ENCODE assay signal across 9 mouse cellular contexts in genomic region chr10:126983193-126983725, GRCm38 (mm10). TPM values are rescaled to one million over a fixed set of nuclear protein-coding genes. Genes with fewer than 3 reads are reported as not detected.
A peak's percentile ranks its signal among the peaks of the same experiment; 100 is the strongest.
DNase-seq lines count a peak whose midpoint lies in the region; ATAC-seq and TF ChIP-seq lines count a peak whose summit lies in the region.
"Had no signal": no experiment of that assay in that cellular context is flagged by ENCODE, and none has a peak within 500 bp of the region (broad histone marks: within the 10 kb centered on the region; RNA-seq: fewer than 3 reads in every experiment).

No protein-coding gene starts in this region.

- TF ChIP-seq POLR2A in cortical plate, adult 2 months (IDR thresholded peaks at IDR 0.05; ENCODE audit: extremely low read depth, insufficient read depth, low read length) = no peak

- no peak for DNase-seq in heart, postnatal 36 days
- DNase-seq in forebrain, postnatal 0 days = no peak
- no peak for DNase-seq in liver, embryonic 14.5 days (ENCODE audit: low read depth in 3 of 3, low spot score in 3 of 3)
- DNase-seq in frontal cortex, adult 2 months (ENCODE audit: extremely low spot score in 1 of 2, low spot score in 1 of 2) = no peak
- no peak for DNase-seq in cerebellum, adult 9-11 months
- DNase-seq in left cerebral cortex, postnatal 14 days (ENCODE audit: low spot score in 2 of 2) = no peak
- DNase-seq: thymus, postnatal 36 days had no signal

- WGBS in heart, embryonic 14.5 days = 21% methylated on average over 14 of the region's 14 CpGs
- 47% methylated on average over 14 of the region's 14 CpGs for WGBS in forebrain, postnatal 0 days
- WGBS in liver, embryonic 14.5 days (ENCODE audit: insufficient replicate concordance) = 62% methylated on average over 14 of the region's 14 CpGs

- no peaks in the 10 kb centered on the region for H3K27me3 ChIP-seq in heart, embryonic 14.5 days (ENCODE audit: control insufficient read depth, insufficient read depth, low read length)
- no peaks in the 10 kb centered on the region for H3K27me3 ChIP-seq in forebrain, postnatal 0 days (ENCODE audit: insufficient read depth, low read length)
- no peaks in the 10 kb centered on the region for H3K27me3 ChIP-seq in liver, embryonic 14.5 days (ENCODE audit: control insufficient read depth, insufficient read depth, low read length)

- peak overlapping the region; percentile 8 to 95 for H3K4me3 ChIP-seq in heart, embryonic 14.5 days (ENCODE audit: control insufficient read depth in 1 of 2, insufficient read depth in 1 of 2, low read depth in 1 of 2, low read length in 2 of 2)
- peak overlapping the region; percentile 49 for H3K4me3 ChIP-seq in cortical plate, adult 2 months (ENCODE audit: insufficient read depth, low read length)
- H3K4me3 ChIP-seq in forebrain, postnatal 0 days (ENCODE audit: low read depth, low read length) = no peak overlapping the region
- H3K4me3 ChIP-seq in liver, embryonic 14.5 days (ENCODE audit: insufficient read depth in 1 of 2, low read depth in 2 of 2, low read length in 2 of 2) = no peak overlapping the region

- H3K9ac ChIP-seq in heart, embryonic 14.5 days (ENCODE audit: low read length) = peak overlapping the region; percentile 99
- H3K9ac ChIP-seq in forebrain, postnatal 0 days = peak overlapping the region; percentile 37
- no peak overlapping the region for H3K9ac ChIP-seq in liver, embryonic 14.5 days (replicated peaks)

- ATAC-seq in heart, embryonic 14.5 days (ENCODE audit: insufficient number of reproducible peaks, insufficient read depth, low FRiP score, low read depth) = no peak
- ATAC-seq in forebrain, postnatal 0 days = no peak
- ATAC-seq in liver, embryonic 14.5 days (ENCODE audit: insufficient read depth) = no peak

- no peak for TF ChIP-seq CTCF in cortical plate, adult 2 months (IDR thresholded peaks at IDR 0.05; ENCODE audit: extremely low read depth, insufficient read depth, low read length)
- no peak for TF ChIP-seq CTCF in forebrain, postnatal 0 days (IDR thresholded peaks at IDR 0.05; ENCODE audit: low read depth)
- TF ChIP-seq CTCF in liver, embryonic 14.5 days (IDR thresholded peaks at IDR 0.05; ENCODE audit: low read depth) = no peak

- peak overlapping the region; percentile 82 for H3K4me2 ChIP-seq in heart, embryonic 14.5 days (ENCODE audit: low read length)
- H3K4me2 ChIP-seq in forebrain, postnatal 0 days (ENCODE audit: low read depth) = peak overlapping the region; percentile 58
- peak overlapping the region; percentile 15; the same call in 1 of the 2 replicates for H3K4me2 ChIP-seq in liver, embryonic 14.5 days (ENCODE audit: low read depth)

- H3K27ac ChIP-seq in heart, embryonic 14.5 days (replicated peaks in 1 of 2; ENCODE audit: control insufficient read depth in 1 of 2, insufficient read depth in 1 of 2, low read depth in 2 of 2, low read length in 2 of 2) = peak overlapping the region; percentile 81 to 84
- peak overlapping the region; percentile 9; the same call in 1 of the 2 replicates for H3K27ac ChIP-seq in cortical plate, adult 2 months (ENCODE audit: insufficient read depth, low read length)
- H3K27ac ChIP-seq in forebrain, postnatal 0 days (ENCODE audit: low read depth, low read length) = peak overlapping the region; percentile 16; the same call in 1 of the 2 replicates
- no peak overlapping the region for H3K27ac ChIP-seq in liver, embryonic 14.5 days

- no peak for TF ChIP-seq EP300 in liver, embryonic 14.5 days (IDR thresholded peaks at IDR 0.05; ENCODE audit: low read depth)

- H3K4me1 ChIP-seq in heart, embryonic 14.5 days (ENCODE audit: control insufficient read depth in 2 of 2, insufficient read depth in 2 of 2, low read length in 2 of 2) = peaks cover 68 to 76% of the 10 kb centered on the region in 2 experiments
- H3K4me1 ChIP-seq in cortical plate, adult 2 months (ENCODE audit: control insufficient read depth, insufficient read depth, low read length) = peaks cover 16% of the 10 kb centered on the region
- peaks cover 42% of the 10 kb centered on the region for H3K4me1 ChIP-seq in forebrain, postnatal 0 days (ENCODE audit: insufficient read depth)
- H3K4me1 ChIP-seq in liver, embryonic 14.5 days (replicated peaks; ENCODE audit: control insufficient read depth in 2 of 2, insufficient read depth in 2 of 2, low read length in 1 of 2) = peaks cover 12 to 30% of the 10 kb centered on the region in 2 experiments

- no peaks in the 10 kb centered on the region for H3K36me3 ChIP-seq in heart, embryonic 14.5 days (ENCODE audit: control insufficient read depth, insufficient read depth, low read length)
- no peaks in the 10 kb centered on the region for H3K36me3 ChIP-seq in forebrain, postnatal 0 days (ENCODE audit: insufficient read depth)
- H3K36me3 ChIP-seq in liver, embryonic 14.5 days (replicated peaks; ENCODE audit: control insufficient read depth, insufficient read depth, low read depth) = no peaks in the 10 kb centered on the region

- H3K9me3 ChIP-seq in heart, embryonic 14.5 days (ENCODE audit: control insufficient read depth, low read length) = no peaks in the 10 kb centered on the region
- no peaks in the 10 kb centered on the region for H3K9me3 ChIP-seq in forebrain, postnatal 0 days (ENCODE audit: low read length)
- no peaks in the 10 kb centered on the region for H3K9me3 ChIP-seq in liver, embryonic 14.5 days (ENCODE audit: control insufficient read depth, low read length)

- intact Hi-C loops in heart, postnatal 36 days (cut with DNase I) = no loop called here
- intact Hi-C loops in left cerebral cortex, postnatal 14 days (cut with DNase I) = no loop called here

RNA-seq across cellular contexts. Expression of gene Ctdsp2, which starts 4.7 kb away (rescaled TPM):
- 60.4 and 64.4 TPM in 2 replicates for polyA plus RNA-seq in heart, embryonic 14.5 days (2014; fragmentation: Nextera tagmentation; extraction: Ambion mirVana)
- total RNA-seq in heart, postnatal 36 days (2021) = 100 to 1,000 TPM; 131 to 136 TPM
- polyA plus RNA-seq in cortical plate, adult 2 months (2012; rRNA removed) = 76.5 TPM in 2 replicates
- total RNA-seq in forebrain, postnatal 0 days (2014; rRNA removed) = 45.9 and 56.0 TPM in 2 replicates
- polyA plus RNA-seq in forebrain, postnatal 0 days (2015; fragmentation: Nextera tagmentation; extraction: Ambion mirVana) = 12.8 and 14.4 TPM in 2 replicates
- 18.8 and 19.4 TPM in 2 replicates for polyA plus RNA-seq in liver, embryonic 14.5 days (2012; rRNA removed)
- 13.3 and 15.8 TPM in 2 replicates for polyA plus RNA-seq in liver, embryonic 14.5 days (2014; fragmentation: Nextera tagmentation; extraction: Ambion mirVana)
- polyA plus RNA-seq in frontal cortex, adult 2 months (2012; rRNA removed) = 78.3 and 79.7 TPM in 2 replicates
- 10 to 100 TPM; 69.6 to 75.1 TPM for total RNA-seq in left cerebral cortex, postnatal 14 days (2021)

RNA-seq across cellular contexts. Expression of gene Avil, which starts 17.2 kb away (rescaled TPM):
- 0.19 and 0.39 TPM in 2 replicates for polyA plus RNA-seq in heart, embryonic 14.5 days (2014; fragmentation: Nextera tagmentation; extraction: Ambion mirVana)
- total RNA-seq in heart, postnatal 36 days (2021) = under 1 TPM; 0.35 to 0.80 TPM
- polyA plus RNA-seq in cortical plate, adult 2 months (2012; rRNA removed) = 0.11 and 0.19 TPM in 2 replicates
- total RNA-seq in forebrain, postnatal 0 days (2014; rRNA removed) = 0.08 and 0.67 TPM in 2 replicates
- polyA plus RNA-seq in forebrain, postnatal 0 days (2015; fragmentation: Nextera tagmentation; extraction: Ambion mirVana) = 0.18 and 0.24 TPM in 2 replicates
- 0.02 and 0.12 TPM in 2 replicates for polyA plus RNA-seq in liver, embryonic 14.5 days (2012; rRNA removed)
- 0.03 TPM in 1 of 2 replicates, not detected in the other for polyA plus RNA-seq in liver, embryonic 14.5 days (2014; fragmentation: Nextera tagmentation; extraction: Ambion mirVana)
- 0.14 and 0.25 TPM in 2 replicates for polyA plus RNA-seq in frontal cortex, adult 2 months (2012; rRNA removed)
- total RNA-seq in left cerebral cortex, postnatal 14 days (2021) = under 1 TPM; 0.29 to 0.40 TPM

RNA-seq across cellular contexts. Expression of gene Tsfm, which starts 47.4 kb away (rescaled TPM):
- polyA plus RNA-seq in heart, embryonic 14.5 days (2014; fragmentation: Nextera tagmentation; extraction: Ambion mirVana) = 84.6 and 85.0 TPM in 2 replicates
- total RNA-seq in heart, postnatal 36 days (2021) = 10 to 100 TPM; 56.1 to 62.2 TPM
- 34.6 and 36.2 TPM in 2 replicates for polyA plus RNA-seq in cortical plate, adult 2 months (2012; rRNA removed)
- 39.2 and 55.6 TPM in 2 replicates for total RNA-seq in forebrain, postnatal 0 days (2014; rRNA removed)
- polyA plus RNA-seq in forebrain, postnatal 0 days (2015; fragmentation: Nextera tagmentation; extraction: Ambion mirVana) = 45.8 and 52.1 TPM in 2 replicates
- 22.8 and 26.7 TPM in 2 replicates for polyA plus RNA-seq in liver, embryonic 14.5 days (2012; rRNA removed)
- 40.7 and 49.2 TPM in 2 replicates for polyA plus RNA-seq in liver, embryonic 14.5 days (2014; fragmentation: Nextera tagmentation; extraction: Ambion mirVana)
- polyA plus RNA-seq in frontal cortex, adult 2 months (2012; rRNA removed) = 31.8 and 35.2 TPM in 2 replicates
- total RNA-seq in left cerebral cortex, postnatal 14 days (2021) = 10 to 100 TPM; 27.7 to 28.2 TPM

RNA-seq across cellular contexts. Expression of gene Mettl1, which starts 58.0 kb away (rescaled TPM):
- polyA plus RNA-seq in heart, embryonic 14.5 days (2014; fragmentation: Nextera tagmentation; extraction: Ambion mirVana) = 36.3 and 37.1 TPM in 2 replicates
- total RNA-seq in heart, postnatal 36 days (2021) = 1 to 10 TPM; 7.7 to 7.9 TPM
- 14.0 and 14.6 TPM in 2 replicates for polyA plus RNA-seq in cortical plate, adult 2 months (2012; rRNA removed)
- 9.2 and 10.9 TPM in 2 replicates for total RNA-seq in forebrain, postnatal 0 days (2014; rRNA removed)
- polyA plus RNA-seq in forebrain, postnatal 0 days (2015; fragmentation: Nextera tagmentation; extraction: Ambion mirVana) = 16.1 and 21.0 TPM in 2 replicates
- polyA plus RNA-seq in liver, embryonic 14.5 days (2012; rRNA removed) = 10.6 and 12.5 TPM in 2 replicates
- 18.1 and 19.3 TPM in 2 replicates for polyA plus RNA-seq in liver, embryonic 14.5 days (2014; fragmentation: Nextera tagmentation; extraction: Ambion mirVana)
- polyA plus RNA-seq in frontal cortex, adult 2 months (2012; rRNA removed) = 13.9 and 14.0 TPM in 2 replicates
- total RNA-seq in left cerebral cortex, postnatal 14 days (2021) = 10 to 100 TPM; 10.3 to 11.1 TPM

RNA-seq across cellular contexts. Expression of gene Eef1akmt3, which starts 58.1 kb away (rescaled TPM):
- polyA plus RNA-seq in heart, embryonic 14.5 days (2014; fragmentation: Nextera tagmentation; extraction: Ambion mirVana) = 0.16 and 0.30 TPM in 2 replicates
- total RNA-seq in heart, postnatal 36 days (2021) = not detected
- 0.19 and 0.21 TPM in 2 replicates for polyA plus RNA-seq in cortical plate, adult 2 months (2012; rRNA removed)
- total RNA-seq in forebrain, postnatal 0 days (2014; rRNA removed) = 0.14 TPM in 1 of 2 replicates, not detected in the other
- 0.08 and 0.15 TPM in 2 replicates for polyA plus RNA-seq in forebrain, postnatal 0 days (2015; fragmentation: Nextera tagmentation; extraction: Ambion mirVana)
- polyA plus RNA-seq in liver, embryonic 14.5 days (2012; rRNA removed) = 0.08 and 0.09 TPM in 2 replicates
- polyA plus RNA-seq in liver, embryonic 14.5 days (2014; fragmentation: Nextera tagmentation; extraction: Ambion mirVana) = 0.04 TPM in 1 of 2 replicates, not detected in the other
- 0.18 and 0.27 TPM in 2 replicates for polyA plus RNA-seq in frontal cortex, adult 2 months (2012; rRNA removed)
- total RNA-seq in left cerebral cortex, postnatal 14 days (2021) = under 1 TPM in 1 of 2 experiments, not detected in 1; 0.19 TPM

Comparison
In these comparisons a context has a peak if more than half of its experiments do, and no peak if none do; other contexts are left out.
1. H3K4me2 ChIP-seq: peak in every context shown above with its lines; median percentile 82 in heart, embryonic 14.5 days; 58 in forebrain, postnatal 0 days; 15 in liver, embryonic 14.5 days.
2. H3K4me3 ChIP-seq: peak in heart, embryonic 14.5 days (2 of 2) and cortical plate, adult 2 months (single experiment); none in forebrain, postnatal 0 days (single experiment) and liver, embryonic 14.5 days (0 of 2).